Mouse (Mus musculus) left cerebral cortex, adult 11 months (tissue): Measurements from ENCODE around the gene Fcho1.

ENCODE experiments used
- DNase-seq: peaks from one replicate; pipeline ENCODE4 v3.0.0; 2022; ENCODE audit warnings: low spot score

Fcho1 gene

DNA sequence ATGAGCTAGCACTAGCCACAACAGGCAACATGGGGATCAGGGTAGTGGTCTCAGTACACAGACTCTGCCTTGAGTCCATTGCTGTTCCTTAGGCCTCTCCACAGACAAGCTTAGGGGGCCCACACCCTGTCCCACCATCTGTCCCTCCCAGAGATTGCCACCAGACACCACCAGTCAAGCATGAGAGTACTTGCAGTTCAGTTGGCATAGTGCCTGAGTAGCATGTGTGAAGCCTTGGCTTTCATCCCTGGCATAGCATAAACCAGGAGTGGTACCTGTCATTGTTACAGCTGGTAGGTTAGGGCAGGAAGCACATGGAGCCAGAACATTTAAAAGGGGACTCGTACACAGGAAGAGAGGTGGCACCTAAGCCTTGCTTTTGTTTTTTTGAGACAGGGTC is 65.8 kb downstream of the Fcho1 start:
- no peak for DNase-seq

DNA sequence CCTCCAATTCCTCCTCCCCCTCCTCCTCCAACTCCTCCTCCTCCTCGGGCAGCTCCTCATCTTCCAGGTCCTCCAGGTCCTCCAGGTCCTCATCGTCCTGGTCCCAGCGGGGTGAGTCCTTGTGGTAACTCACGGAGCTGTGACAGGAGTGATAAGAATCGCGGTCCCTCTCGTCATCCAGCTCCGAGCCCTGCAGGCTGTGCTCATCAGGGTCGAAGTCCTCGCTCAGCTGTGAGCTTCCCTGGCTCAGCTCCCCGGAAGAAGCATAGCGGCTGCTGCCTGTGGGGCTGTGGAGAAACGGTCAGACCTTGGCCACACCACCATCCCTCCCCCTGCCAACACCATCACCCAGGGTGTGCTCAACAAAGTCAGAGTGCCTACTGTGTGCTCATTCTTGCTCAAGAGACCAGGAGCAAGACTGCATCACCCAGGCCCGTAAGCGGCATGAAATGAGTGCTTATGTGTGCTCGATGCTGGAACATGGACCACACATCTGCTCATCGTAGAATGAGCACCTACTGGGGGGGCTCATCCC is 66.9 kb downstream of the Fcho1 start:
- no peak for DNase-seq
